In the genomic region with DNA sequence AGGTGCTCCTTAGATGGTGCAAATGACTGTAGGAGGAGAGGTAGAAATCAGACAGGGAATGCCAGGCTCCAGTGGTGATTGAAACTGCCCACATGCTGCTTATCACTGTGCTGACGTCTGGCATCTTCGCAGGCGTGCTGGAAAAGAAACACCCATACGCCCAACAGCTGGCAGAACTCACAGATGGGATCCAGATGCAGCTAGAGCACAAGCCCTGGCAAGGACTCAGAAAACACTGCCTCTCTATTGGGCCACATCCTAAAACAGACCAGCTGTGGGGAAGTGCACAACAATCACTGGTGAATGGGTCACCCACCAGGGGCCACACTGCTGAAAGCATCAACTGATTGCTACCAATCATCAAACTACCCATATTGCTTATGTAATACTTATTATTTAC, we compare ENCODE assay signal across 9 mouse cellular contexts.
DNase-seq lines count a peak whose midpoint lies in the region; ATAC-seq and TF ChIP-seq lines count a peak whose summit lies in the region.
"Had no signal": no experiment of that assay in that cellular context is flagged by ENCODE, and none has a peak within 500 bp of the region (broad histone marks: within the 10 kb centered on the region; RNA-seq: fewer than 3 reads in every experiment).

No protein-coding gene starts in this region.

- H3K9me3 ChIP-seq in embryonic facial prominence, embryonic 15.5 days (replicated peaks): no peaks in the 10 kb centered on the region
- H3K9me3 ChIP-seq in forebrain, embryonic 11.5 days (ENCODE audit: control insufficient read depth, low read length): no peaks in the 10 kb centered on the region
- H3K9me3 ChIP-seq: liver, embryonic 13.5 days had no signal

- no peak overlapping the region for H3K9ac ChIP-seq in embryonic facial prominence, embryonic 15.5 days
- H3K9ac ChIP-seq in forebrain, embryonic 11.5 days (ENCODE audit: low read length): no peak overlapping the region
- H3K9ac ChIP-seq: liver, embryonic 13.5 days had no signal

- peak; percentile 96 for DNase-seq in NIH3T3 (ENCODE audit: low read depth)
- DNase-seq in heart, postnatal 14 days: peak; percentile 62 to 73
- peak; percentile 34 for DNase-seq in lung, adult 2 months
- no peak for DNase-seq in forebrain, embryonic 11.5 days (ENCODE audit: low spot score)
- no peak for DNase-seq in layer of hippocampus, adult 9-10 months (ENCODE audit: low spot score)
- no peak for DNase-seq in adrenal gland, adult 18-20 months (ENCODE audit: low spot score in 2 of 2)
- no peak for DNase-seq in frontal cortex, postnatal 14 days (ENCODE audit: low spot score in 2 of 2)
- DNase-seq: liver, embryonic 13.5 days had no signal

- no peak for TF ChIP-seq POLR2A in lung, adult 2 months (IDR thresholded peaks at IDR 0.05; ENCODE audit: borderline replicate concordance, extremely low read depth, low read depth, low read length)

- TF ChIP-seq CTCF in lung, adult 2 months (IDR thresholded peaks at IDR 0.05; ENCODE audit: insufficient read depth, low read length): no peak

- no peaks in the 10 kb centered on the region for H3K36me3 ChIP-seq in embryonic facial prominence, embryonic 15.5 days
- H3K36me3 ChIP-seq in forebrain, embryonic 11.5 days (ENCODE audit: control insufficient read depth, insufficient read depth, low read length): no peaks in the 10 kb centered on the region
- H3K36me3 ChIP-seq: liver, embryonic 13.5 days had no signal

- H3K27me3 ChIP-seq in embryonic facial prominence, embryonic 15.5 days: no peaks in the 10 kb centered on the region
- no peaks in the 10 kb centered on the region for H3K27me3 ChIP-seq in forebrain, embryonic 11.5 days (ENCODE audit: control insufficient read depth, insufficient read depth, low read length)
- H3K27me3 ChIP-seq: liver, embryonic 13.5 days had no signal

- no peak overlapping the region for H3K4me3 ChIP-seq in embryonic facial prominence, embryonic 15.5 days (replicated peaks)
- no peak overlapping the region for H3K4me3 ChIP-seq in lung, adult 2 months (replicated peaks; ENCODE audit: extremely low read depth, low read depth, low read length)
- H3K4me3 ChIP-seq in forebrain, embryonic 11.5 days (ENCODE audit: low read depth, low read length): no peak overlapping the region
- H3K4me3 ChIP-seq: liver, embryonic 13.5 days had no signal

- H3K27ac ChIP-seq in embryonic facial prominence, embryonic 15.5 days (replicated peaks): no peak overlapping the region
- H3K27ac ChIP-seq in forebrain, embryonic 11.5 days (ENCODE audit: low read depth, low read length): no peak overlapping the region
- H3K27ac ChIP-seq: liver, embryonic 13.5 days had no signal

- intact Hi-C loops in heart, postnatal 14 days (cut with DNase I): loop anchor here (5.0 kb wide), 3 partner anchors 36 to 286 kb away; no protein-coding TSS in a partner anchor

- no peak overlapping the region for H3K4me2 ChIP-seq in embryonic facial prominence, embryonic 15.5 days (replicated peaks)
- H3K4me2 ChIP-seq in forebrain, embryonic 11.5 days (ENCODE audit: low read depth, low read length, severe bottlenecking): no peak overlapping the region
- H3K4me2 ChIP-seq: liver, embryonic 13.5 days had no signal

- H3K4me1 ChIP-seq in embryonic facial prominence, embryonic 15.5 days: no peaks in the 10 kb centered on the region
- no peaks in the 10 kb centered on the region for H3K4me1 ChIP-seq in lung, adult 2 months (ENCODE audit: control insufficient read depth, insufficient read depth, low read length)
- no peaks in the 10 kb centered on the region for H3K4me1 ChIP-seq in forebrain, embryonic 11.5 days (replicated peaks; ENCODE audit: control insufficient read depth, insufficient read depth, low read length)
- H3K4me1 ChIP-seq: liver, embryonic 13.5 days had no signal

- peak; percentile 83 for ATAC-seq in embryonic facial prominence, embryonic 15.5 days (ENCODE audit: insufficient number of reproducible peaks, low FRiP score, low TSS enrichment, low read depth)
- no peak for ATAC-seq in forebrain, embryonic 11.5 days (replicated peaks; ENCODE audit: low FRiP score)

- 28% methylated on average over 4 of the region's 4 CpGs for WGBS in embryonic facial prominence, embryonic 15.5 days
- WGBS in lung, adult 2 months: 48% methylated on average over 4 of the region's 4 CpGs
- WGBS in forebrain, embryonic 11.5 days: 79% methylated on average over 4 of the region's 4 CpGs

Comparison
In these comparisons a context has a peak if more than half of its experiments do, and no peak if none do; other contexts are left out.
1. DNase-seq: peak in NIH3T3 (single experiment), heart, postnatal 14 days (2 of 2) and lung, adult 2 months (single experiment); none in forebrain, embryonic 11.5 days (single experiment), layer of hippocampus, adult 9-10 months (single experiment), adrenal gland, adult 18-20 months (0 of 2) and frontal cortex, postnatal 14 days (0 of 2).